Mouse (Mus musculus) B cell, adult 2 months (primary cell): Measurements from ENCODE around the gene Tmem169.

Source experiments
- DNase-seq, 2 experiments: peaks; one replicate each; pipeline ENCODE4 v3.0.0; 2022

Tmem169 gene

DNA sequence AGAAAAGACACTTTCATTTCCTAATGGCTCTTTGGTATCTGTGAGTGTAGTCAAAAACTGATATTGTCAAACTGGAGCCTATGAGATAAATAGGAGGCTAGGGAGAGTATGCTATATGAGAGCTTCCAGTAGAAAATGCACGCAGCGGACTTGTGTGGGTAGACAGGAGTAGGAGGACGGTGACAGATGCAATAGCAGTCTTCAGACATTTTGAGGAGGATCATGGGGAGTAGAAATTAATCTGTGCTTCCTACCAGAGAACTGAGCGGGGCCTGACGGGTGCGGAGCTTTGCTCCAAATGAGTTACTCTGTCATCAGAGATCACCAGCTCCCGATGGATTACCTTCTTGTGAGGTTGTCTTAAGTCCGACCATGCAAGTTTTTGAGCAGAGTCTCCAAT is 52.6 kb downstream of the Tmem169 start:
- no peak for DNase-seq

DNA sequence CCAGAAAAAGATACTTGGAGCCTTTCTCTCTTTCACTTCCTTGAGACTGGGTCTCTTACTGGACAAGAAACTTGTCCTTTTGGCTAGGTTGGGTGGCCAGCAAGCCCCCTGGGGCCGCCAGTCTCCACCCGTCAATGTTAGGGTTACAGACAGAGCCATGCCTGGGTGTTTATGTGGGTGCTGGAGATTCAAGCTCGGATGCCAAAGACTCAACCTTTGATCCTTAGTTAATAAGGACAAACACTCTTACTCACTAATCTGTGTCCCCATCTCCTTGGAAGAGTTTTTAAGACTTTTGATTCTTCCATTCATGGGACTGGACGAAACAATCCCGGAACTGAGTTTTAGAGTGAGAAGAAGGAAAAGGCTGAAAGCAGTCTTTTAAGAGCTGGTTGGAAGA is 54.2 kb downstream of the Tmem169 start:
- DNase-seq: no peak

DNA sequence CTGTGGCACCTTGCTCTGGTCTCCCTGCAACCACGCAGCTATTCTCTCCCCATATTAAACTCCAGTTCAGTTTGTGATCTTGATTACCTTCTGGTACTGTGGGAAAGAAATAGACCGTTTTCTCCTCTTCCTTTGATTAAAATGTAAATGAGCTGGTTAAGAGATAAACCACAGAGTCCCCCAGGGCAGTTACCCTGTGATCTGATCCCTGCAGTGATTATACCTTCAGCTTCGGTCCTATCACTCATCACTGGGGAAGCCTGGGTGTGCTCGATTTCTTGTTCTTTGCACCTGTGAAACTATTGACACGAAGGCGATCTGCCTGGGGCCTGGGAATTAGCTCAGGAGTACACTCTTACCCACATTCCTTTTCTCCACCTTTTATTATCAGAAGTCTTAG is 63.7 kb downstream of the Tmem169 start:
- no peak for DNase-seq
